Mouse (Mus musculus) intestine, embryonic 14.5 days (tissue): Measurements from ENCODE around the gene Pip5k1c. TPM values are rescaled to one million over a fixed set of nuclear protein-coding genes. Genes with fewer than 3 reads are reported as not detected.

Experiments used
- ATAC-seq: fragments of 200-750 bp; cut with Nextera tagmentation; replicated peaks from 2 replicates; pipeline ENCODE4 v1.8.0; 2017; ENCODE audit warnings: low read depth, moderate number of reproducible peaks, moderate TSS enrichment, moderate library complexity; ENCODE audit not compliant: low FRiP score, low TSS enrichment
- DNase-seq: peaks from one replicate; pipeline ENCODE4 v3.0.0-alpha.2; 2018; ENCODE audit warnings: low spot score
- H3K27ac ChIP-seq: fragments of 300-500 bp; sonication (generic); 2 replicates; pipeline ENCODE4 v1.5.1; 2014; ENCODE audit warnings: low read depth, mild to moderate bottlenecking, control low read depth
- H3K27me3 ChIP-seq: fragments of 300-500 bp; sonication (generic); replicated peaks from 2 replicates; pipeline ENCODE4 v1.6.1; 2014; ENCODE audit warnings: low read length, control low read depth; ENCODE audit not compliant: control insufficient read depth, insufficient read depth
- H3K36me3 ChIP-seq: fragments of 300-500 bp; sonication (generic); 2 replicates; pipeline ENCODE4 v1.6.1; 2014; ENCODE audit warnings: low read length, control low read depth; ENCODE audit not compliant: control insufficient read depth, insufficient read depth
- H3K4me1 ChIP-seq: fragments of 300-500 bp; sonication (generic); replicated peaks from 2 replicates; pipeline ENCODE4 v1.6.1; 2014; ENCODE audit warnings: low read length, control low read depth, mixed read lengths; ENCODE audit not compliant: control insufficient read depth, insufficient read depth
- H3K4me2 ChIP-seq: fragments of 300-500 bp; sonication (generic); 2 replicates; pipeline ENCODE4 v1.6.1; 2014; ENCODE audit warnings: low read length
- H3K4me3 ChIP-seq: fragments of 300-500 bp; sonication (generic); 2 replicates; pipeline ENCODE4 v1.5.1; 2014; ENCODE audit warnings: low read depth, low read length, control low read depth, mixed read lengths
- H3K9ac ChIP-seq: fragments of 300-500 bp; sonication (generic); 2 replicates; pipeline ENCODE4 v1.6.1; 2014; ENCODE audit warnings: mild to moderate bottlenecking, low read length
- H3K9me3 ChIP-seq: fragments of 300-500 bp; sonication (generic); 2 replicates; pipeline ENCODE4 v1.6.1; 2016; ENCODE audit warnings: low read length, control low read depth; ENCODE audit not compliant: control insufficient read depth
- WGBS: fragments of 180-500 bp; shearing (Covaris S2); extraction: QIAGEN DNeasy Blood & Tissue Kit; methylation state at CpG from one replicate; pipeline ENCODE4 v1.1.7; 2014; 5-methylcytosine and 5-hydroxymethylcytosine counted together
- polyA plus RNA-seq: library from polyadenylated mRNA; unstranded; fragments of >200 nt; fragmentation: Nextera tagmentation; extraction: Ambion mirVana; gene quantifications from 2 replicates; pipeline ENCODE4 v1.2.1, GENCODE M21; 2014

Pip5k1c gene
- polyA plus RNA-seq, 1 experiment from 2014 or later = 57.3 TPM

DNA sequence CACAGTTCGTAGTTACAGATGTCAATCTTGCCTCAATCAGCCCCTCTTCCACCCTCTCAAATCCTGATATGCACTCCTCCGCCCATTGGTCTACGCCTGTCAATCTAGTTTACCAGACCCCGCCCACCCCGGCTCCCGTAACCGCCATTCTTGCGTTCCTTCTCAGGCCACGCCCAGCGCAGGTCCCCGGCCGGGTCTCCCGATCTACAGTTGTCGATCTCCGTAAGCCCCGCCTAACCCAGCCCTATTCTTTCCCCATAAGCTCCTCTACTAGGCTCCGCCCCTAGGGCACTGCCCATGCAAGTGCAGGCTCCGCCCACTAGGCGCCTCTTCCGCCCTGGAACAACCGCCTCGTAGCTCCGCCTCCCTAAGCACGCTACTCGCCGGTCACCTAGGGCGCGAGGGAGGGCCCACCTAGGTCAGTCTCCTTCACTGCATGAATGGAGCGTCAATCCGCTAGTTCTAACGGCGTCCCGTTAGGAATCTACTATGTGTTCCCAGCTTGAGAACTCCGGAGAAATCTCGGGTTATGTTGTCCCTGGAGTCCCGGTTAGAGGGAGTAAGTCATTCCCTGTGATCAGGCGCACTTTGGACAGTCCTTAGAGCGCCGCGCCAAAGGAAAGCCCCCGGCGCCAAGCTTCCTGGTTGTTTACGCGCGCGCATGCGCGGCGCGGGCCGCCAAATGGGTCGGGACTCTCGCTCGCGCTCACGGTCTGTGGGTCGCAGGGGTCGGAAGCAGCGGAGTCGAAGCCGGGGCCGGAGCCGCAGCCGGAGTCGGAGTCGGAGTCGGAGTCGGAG, 28.0 kb downstream of the Pip5k1c start, which contains the start of gene Cactin:
Cactin (plus strand) TSS at position 554 of the 798 bp plus-strand sequence.
- ATAC-seq (peak; percentile 91), DNase-seq (peak; percentile 98)
- no peaks in the 10 kb centered on the region for H3K27me3 ChIP-seq
- under 1% methylated on average over 68 of the region's 68 CpGs for WGBS
- peak within 1 kb of the TSS; percentile 89 for H3K9ac ChIP-seq
- peak within 1 kb of the TSS; percentile 94 for H3K4me2 ChIP-seq
- H3K4me1 ChIP-seq = peaks cover 31% of the 10 kb centered on the region
- H3K27ac ChIP-seq = peak within 1 kb of the TSS; percentile 88
- H3K4me3 ChIP-seq = peak within 1 kb of the TSS; percentile 97
- no peaks in the 10 kb centered on the region for H3K9me3 ChIP-seq
- peaks cover 47% of the 10 kb centered on the region for H3K36me3 ChIP-seq

DNA sequence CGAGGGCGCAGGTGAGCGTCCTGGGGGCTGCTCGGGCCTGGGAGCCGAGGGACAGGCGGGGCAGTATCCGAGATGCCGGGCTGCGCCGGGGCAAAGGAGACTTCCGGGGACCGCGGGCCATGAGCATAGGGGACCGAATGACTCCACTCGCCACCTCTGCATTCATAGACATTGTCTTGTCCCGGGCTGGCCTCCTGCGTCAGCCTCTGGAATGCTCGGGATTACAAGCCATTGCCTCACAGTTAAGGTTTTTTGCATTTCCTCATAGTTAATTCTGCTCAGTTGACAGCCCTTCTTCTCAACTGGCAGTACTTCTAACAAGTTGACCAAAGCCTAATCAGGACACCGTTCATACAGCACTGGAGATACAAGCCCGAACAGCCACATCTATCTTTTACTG, 28.7 kb downstream of the Pip5k1c start:
- H3K27me3 ChIP-seq = no peaks in the 10 kb centered on the region
- no peaks in the 10 kb centered on the region for H3K9me3 ChIP-seq
- H3K4me3 ChIP-seq = peak overlapping the region; percentile 97
- ATAC-seq = peak; percentile 0; the same call in 1 of the 2 replicates
- H3K27ac ChIP-seq = peak overlapping the region; percentile 88
- peak overlapping the region; percentile 94 for H3K4me2 ChIP-seq
- no peak for DNase-seq
- H3K4me1 ChIP-seq = peaks cover 29% of the 10 kb centered on the region
- H3K36me3 ChIP-seq = peaks cover 48% of the 10 kb centered on the region
- peak overlapping the region; percentile 89 for H3K9ac ChIP-seq
- 3% methylated on average over 20 of the region's 20 CpGs for WGBS

DNA sequence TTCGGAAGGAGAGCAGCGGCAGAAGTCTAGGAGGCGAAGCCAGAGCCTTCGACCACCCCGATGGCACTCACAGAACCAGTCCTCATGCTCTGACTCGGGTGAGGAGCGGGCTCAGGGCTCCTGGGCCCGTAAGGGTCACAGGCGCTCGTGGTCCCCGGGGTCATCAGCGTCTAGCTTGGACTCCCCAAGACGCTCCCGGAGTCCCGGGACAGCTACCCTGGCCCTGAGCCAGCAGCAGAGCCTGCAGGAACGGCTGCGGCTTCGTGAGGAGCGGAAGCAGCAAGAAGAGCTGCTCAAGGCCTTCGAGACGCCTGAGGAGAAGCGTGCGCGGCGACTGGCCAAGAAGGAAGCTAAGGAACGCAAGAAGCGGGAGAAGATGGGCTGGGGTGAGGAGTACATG, 29.7 kb downstream of the Pip5k1c start:
- no peak overlapping the region for H3K9ac ChIP-seq
- H3K27me3 ChIP-seq = no peaks in the 10 kb centered on the region
- H3K36me3 ChIP-seq = peaks cover 57% of the 10 kb centered on the region
- H3K27ac ChIP-seq = no peak overlapping the region
- peaks cover 22% of the 10 kb centered on the region for H3K4me1 ChIP-seq
- no peak overlapping the region for H3K4me2 ChIP-seq
- H3K4me3 ChIP-seq = peak overlapping the region; percentile 97; the same call in 1 of the 2 replicates
- no peak for ATAC-seq
- WGBS = 94% methylated on average over 27 of the region's 27 CpGs
- no peak for DNase-seq
- no peaks in the 10 kb centered on the region for H3K9me3 ChIP-seq

DNA sequence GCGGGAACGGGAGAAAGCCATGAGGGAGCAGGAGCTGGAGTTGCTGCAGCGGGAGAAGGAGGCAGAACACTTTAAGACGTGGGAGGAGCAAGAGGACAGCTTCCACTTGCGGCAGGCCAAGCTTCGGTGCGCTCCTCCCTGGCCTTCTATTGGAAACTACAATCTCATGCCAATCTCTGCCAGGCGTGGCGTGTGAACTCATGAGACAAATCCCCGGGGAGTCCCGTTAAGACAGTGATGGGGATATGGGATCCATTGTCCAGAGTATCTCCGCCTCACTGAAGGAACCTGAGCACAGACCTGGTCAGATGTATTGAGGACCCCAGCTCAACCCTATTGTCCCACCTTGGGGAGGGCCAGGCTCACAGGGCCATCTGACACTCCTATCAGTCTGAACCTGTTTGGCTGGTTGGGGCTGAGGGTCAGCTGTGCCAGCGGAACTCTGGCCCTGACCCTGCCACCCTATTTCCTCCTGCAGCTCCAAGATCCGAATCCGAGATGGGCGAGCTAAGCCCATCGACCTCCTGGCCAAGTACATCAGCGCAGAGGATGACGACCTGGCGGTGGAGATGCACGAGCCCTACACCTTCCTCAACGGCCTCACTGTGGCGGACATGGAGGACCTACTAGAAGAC, 30.5 kb downstream of the Pip5k1c start:
- WGBS = 93% methylated on average over 23 of the region's 23 CpGs
- Histone ChIP-seq H3K27me3 (no peaks in the 10 kb centered on the region), H3K4me3 (no peak overlapping the region), H3K4me2 (no peak overlapping the region), H3K9me3 (no peaks in the 10 kb centered on the region), H3K36me3 (peaks cover 54% of the 10 kb centered on the region), H3K4me1 (peaks cover 25% of the 10 kb centered on the region), H3K9ac (no peak overlapping the region), H3K27ac (no peak overlapping the region)
- no peak for DNase-seq
- ATAC-seq = no peak

DNA sequence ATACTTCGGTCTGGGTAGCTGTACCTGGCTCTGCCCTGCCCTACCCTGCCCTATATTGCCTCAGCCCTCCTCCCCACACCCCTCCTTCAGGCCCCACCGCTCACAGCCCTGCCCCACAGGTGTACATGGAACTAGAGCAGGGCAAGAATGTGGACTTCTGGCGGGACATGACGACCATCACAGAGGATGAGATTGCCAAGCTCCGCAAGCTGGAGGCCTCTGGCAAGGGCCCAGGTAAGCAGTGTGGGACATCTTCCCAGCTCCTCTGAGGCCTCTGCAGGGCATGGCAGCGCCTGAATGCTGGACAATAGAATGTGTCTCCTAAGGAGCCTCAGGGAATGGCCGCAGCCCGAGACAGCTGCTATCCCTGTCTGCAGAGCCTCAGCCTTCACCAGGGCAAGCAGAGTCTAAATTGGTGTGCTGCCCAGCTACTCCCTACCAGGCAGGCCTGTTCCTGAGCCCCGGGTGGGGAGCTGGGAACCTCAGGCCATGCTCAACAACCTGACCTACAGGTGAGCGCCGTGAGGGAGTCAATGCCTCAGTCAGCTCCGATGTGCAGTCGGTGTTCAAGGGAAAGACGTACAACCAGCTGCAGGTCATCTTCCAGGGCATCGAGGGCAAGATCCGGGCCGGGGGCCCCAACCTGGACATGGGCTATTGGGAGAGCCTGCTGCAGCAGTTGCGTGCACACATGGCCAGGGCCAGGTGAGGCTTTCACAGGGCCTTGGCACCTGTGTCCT, 31.2 kb downstream of the Pip5k1c start:
- no peak overlapping the region for H3K27ac ChIP-seq
- no peaks in the 10 kb centered on the region for H3K27me3 ChIP-seq
- no peak overlapping the region for H3K4me3 ChIP-seq
- WGBS = 91% methylated on average over 18 of the region's 18 CpGs
- H3K9me3 ChIP-seq = no peaks in the 10 kb centered on the region
- H3K36me3 ChIP-seq = peaks cover 54% of the 10 kb centered on the region
- peaks cover 30% of the 10 kb centered on the region for H3K4me1 ChIP-seq
- no peak overlapping the region for H3K9ac ChIP-seq
- no peak for DNase-seq
- no peak for ATAC-seq
- no peak overlapping the region for H3K4me2 ChIP-seq

DNA sequence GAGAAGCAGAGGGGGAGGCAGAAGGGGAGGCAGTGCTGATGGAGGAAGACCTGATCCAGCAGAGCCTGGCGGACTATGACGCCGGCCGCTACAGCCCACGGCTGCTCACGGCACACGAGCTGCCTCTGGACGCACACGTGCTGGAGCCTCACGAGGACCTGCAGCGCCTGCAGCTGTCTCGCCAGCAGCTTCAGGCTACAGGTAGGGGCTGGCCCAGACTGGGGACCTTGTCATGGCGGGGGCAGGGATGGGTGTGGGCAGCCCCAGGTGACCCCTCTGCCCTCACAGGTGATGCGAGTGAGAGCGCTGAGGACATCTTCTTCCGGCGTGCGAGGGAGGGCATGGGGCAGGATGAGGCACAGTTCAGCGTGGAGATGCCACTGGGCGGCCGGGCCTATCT, 32.4 kb downstream of the Pip5k1c start:
- Histone ChIP-seq H3K9me3 (no peaks in the 10 kb centered on the region), H3K27me3 (no peaks in the 10 kb centered on the region), H3K4me3 (no peak overlapping the region), H3K4me2 (no peak overlapping the region), H3K4me1 (peaks cover 32% of the 10 kb centered on the region), H3K9ac (no peak overlapping the region), H3K27ac (no peak overlapping the region), H3K36me3 (peaks cover 54% of the 10 kb centered on the region)
- whole genome bisulfite sequencing = 93% methylated on average over 21 of the region's 21 CpGs
- DNase-seq (no peak), ATAC-seq (no peak)

DNA sequence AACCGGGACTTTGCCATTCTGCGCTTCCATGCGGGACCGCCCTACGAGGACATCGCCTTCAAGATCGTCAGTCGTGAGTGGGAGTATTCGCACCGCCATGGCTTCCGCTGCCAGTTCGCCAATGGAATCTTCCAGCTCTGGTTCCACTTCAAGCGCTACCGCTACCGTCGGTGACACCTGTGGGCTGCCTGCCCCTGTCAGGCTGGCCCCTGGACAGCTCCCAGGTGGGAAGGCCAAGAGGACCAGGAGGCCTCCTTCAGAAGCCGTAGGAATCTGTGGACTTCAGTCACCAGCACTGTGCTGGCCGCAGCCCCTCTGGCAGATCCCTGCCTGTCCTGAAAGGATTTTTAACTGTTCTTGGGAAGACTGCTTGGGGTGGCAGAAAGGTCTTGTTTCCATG, 33.0 kb downstream of the Pip5k1c start:
- DNase-seq = no peak
- no peaks in the 10 kb centered on the region for H3K9me3 ChIP-seq
- no peak overlapping the region for H3K9ac ChIP-seq
- H3K4me3 ChIP-seq = no peak overlapping the region
- no peaks in the 10 kb centered on the region for H3K27me3 ChIP-seq
- no peak for ATAC-seq
- H3K27ac ChIP-seq = no peak overlapping the region
- H3K36me3 ChIP-seq = peaks cover 54% of the 10 kb centered on the region
- H3K4me1 ChIP-seq = peaks cover 37% of the 10 kb centered on the region
- WGBS = 92% methylated on average over 18 of the region's 18 CpGs
- H3K4me2 ChIP-seq = no peak overlapping the region

DNA sequence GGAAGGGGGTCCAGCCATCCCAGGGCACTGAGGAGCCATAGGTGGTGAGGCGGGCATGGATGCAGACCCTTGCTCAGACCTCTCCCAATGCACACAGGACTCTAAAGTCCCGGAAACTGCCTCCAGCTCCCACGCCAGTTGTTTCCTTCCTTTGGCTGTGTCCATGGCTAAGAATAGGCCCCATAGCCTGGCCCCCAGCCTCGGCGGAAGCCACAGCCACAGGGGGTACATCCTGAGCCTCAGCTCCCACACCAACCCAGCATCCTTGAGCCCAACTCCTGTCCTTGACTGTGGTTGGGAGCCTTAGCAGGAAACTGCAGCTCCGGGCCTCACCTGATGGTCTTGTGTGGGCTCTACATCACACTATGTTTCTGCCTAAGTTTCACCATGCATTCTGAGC, 34.1 kb downstream of the Pip5k1c start:
- H3K27ac ChIP-seq = no peak overlapping the region
- H3K4me3 ChIP-seq = no peak overlapping the region
- H3K4me2 ChIP-seq = no peak overlapping the region
- H3K36me3 ChIP-seq = peaks cover 54% of the 10 kb centered on the region
- no peaks in the 10 kb centered on the region for H3K27me3 ChIP-seq
- DNase-seq (no peak), ATAC-seq (no peak)
- no peak overlapping the region for H3K9ac ChIP-seq
- peaks cover 37% of the 10 kb centered on the region for H3K4me1 ChIP-seq
- 77% methylated on average over 6 of the region's 6 CpGs for WGBS
- H3K9me3 ChIP-seq = no peaks in the 10 kb centered on the region
